Mouse (Mus musculus) small intestine, adult 2 months (tissue): ENCODE measurements around the gene Pctp. TPM values are rescaled to one million over a fixed set of nuclear protein-coding genes. Genes with fewer than 3 reads are reported as not detected.

Experiments used
- H3K27ac ChIP-seq: fragments of 200-500 bp; 2 replicates; pipeline ENCODE4 v1.5.1; 2012; ENCODE audit warnings: low read depth, low read length, control low read depth, inconsistent platforms; ENCODE audit not compliant: insufficient read depth
- H3K27me3 ChIP-seq: fragments of 200-500 bp; 2 replicates; pipeline ENCODE4 v1.6.1; 2012; ENCODE audit warnings: mild to moderate bottlenecking, moderate library complexity, low read length, inconsistent platforms; ENCODE audit not compliant: control insufficient read depth, insufficient read depth
- H3K36me3 ChIP-seq: fragments of 200-500 bp; 2 replicates; pipeline ENCODE4 v1.6.1; 2012; ENCODE audit warnings: mild to moderate bottlenecking, low read length, control low read depth, inconsistent platforms; ENCODE audit not compliant: control insufficient read depth, insufficient read depth
- H3K4me1 ChIP-seq: fragments of 200-500 bp; 2 replicates; pipeline ENCODE4 v1.6.1; 2012; ENCODE audit warnings: low read length, inconsistent platforms, mixed read lengths; ENCODE audit not compliant: control insufficient read depth, insufficient read depth, insufficient read length
- H3K4me3 ChIP-seq: fragments of 200-500 bp; 2 replicates; pipeline ENCODE4 v1.5.1; 2012; ENCODE audit warnings: low read depth, mild to moderate bottlenecking, control low read depth, inconsistent platforms, low read length, moderate library complexity
- CTCF ChIP-seq: fragments of 200-500 bp; IDR thresholded peaks from 2 replicates; pipeline ENCODE4 v1.5.1; 2012; ENCODE audit warnings: low read depth, mild to moderate bottlenecking, control low read depth, inconsistent platforms, low read length, moderate library complexity, mixed read lengths; ENCODE audit not compliant: insufficient replicate concordance, insufficient read length; ENCODE audit errors: extremely low read depth
- POLR2A ChIP-seq: fragments of 200-500 bp; IDR thresholded peaks from 2 replicates; pipeline ENCODE4 v1.6.1; 2012; ENCODE audit warnings: low read depth, mild to moderate bottlenecking, control low read depth, inconsistent platforms, low read length, moderate library complexity
- WGBS: fragments of 180-500 bp; shearing (Covaris S2); methylation state at CpG from one replicate; pipeline ENCODE4 v1.1.7; 2018; 5-methylcytosine and 5-hydroxymethylcytosine counted together
- polyA plus RNA-seq: library from polyadenylated mRNA; depleted of rRNA; stranded (reverse); fragments of >200 nt; gene quantifications from 2 replicates; pipeline ENCODE4 v1.2.3, GENCODE M21; 2012; rRNA removed

Gene Pctp
- polyA plus RNA-seq, 1 experiment, result 1.4 TPM

DNA sequence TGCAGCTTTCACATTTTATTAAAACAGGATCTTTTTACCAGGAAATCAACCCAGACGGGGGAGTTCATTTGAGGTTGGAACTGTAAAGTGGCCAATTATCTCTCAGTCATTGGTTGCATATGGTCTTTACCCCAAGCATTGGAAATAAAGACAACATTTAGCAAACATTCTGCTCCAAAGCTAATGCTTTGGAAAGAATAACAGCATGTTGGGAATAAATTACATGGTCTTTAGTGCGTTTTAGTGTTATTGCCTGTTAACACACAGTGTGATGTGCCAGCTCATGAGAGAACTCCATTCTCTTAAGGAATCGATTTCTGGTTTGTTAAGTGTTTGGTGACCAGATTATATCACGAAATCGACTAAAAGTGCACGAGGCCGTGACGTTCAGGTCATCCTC, 57.5 kb downstream of the Pctp start:
- WGBS, result 88% methylated on average over 8 of the region's 8 CpGs
- H3K27me3 ChIP-seq, result no peaks in the 10 kb centered on the region
- no peaks in the 10 kb centered on the region for H3K4me1 ChIP-seq
- H3K27ac ChIP-seq, result no peak overlapping the region
- H3K36me3 ChIP-seq, result no peaks in the 10 kb centered on the region
- TF ChIP-seq CTCF (no peak), POLR2A (no peak)
- H3K4me3 ChIP-seq, result no peak overlapping the region

DNA sequence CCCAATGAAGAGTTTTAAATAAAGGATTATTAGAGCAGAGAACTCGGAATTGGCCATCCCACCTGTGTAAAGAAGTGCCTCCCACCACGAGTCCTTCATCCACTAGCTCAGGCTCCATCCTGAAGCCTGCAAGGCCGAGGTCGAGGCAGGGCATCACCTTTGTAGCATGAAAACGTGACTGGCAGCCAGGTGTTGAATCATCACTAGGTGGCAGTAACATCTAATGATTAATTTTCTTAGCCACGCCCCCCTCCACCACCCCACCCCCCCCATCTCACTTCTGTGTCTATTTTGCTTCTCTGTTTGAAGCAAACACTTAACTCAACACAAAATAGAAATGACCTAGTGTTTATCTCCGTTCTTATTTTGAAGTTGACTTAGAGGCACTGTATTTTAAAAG, 65.5 kb downstream of the Pctp start:
- Histone ChIP-seq H3K27ac (no peak overlapping the region), H3K4me1 (no peaks in the 10 kb centered on the region), H3K36me3 (no peaks in the 10 kb centered on the region), H3K4me3 (no peak overlapping the region), H3K27me3 (no peaks in the 10 kb centered on the region)
- 13% methylated on average over 7 of the region's 7 CpGs for WGBS
- no peak for TF ChIP-seq CTCF
- no peak for TF ChIP-seq POLR2A

Other genes starting within 250 kb of the Pctp start
- 0.05 TPM in 2 replicates for gene Ankfn1, start 225.2 kb downstream of the Pctp start, polyA plus RNA-seq
- 0.62 and 0.66 TPM in 2 replicates for gene Tmem100, start 27.5 kb upstream of the Pctp start, polyA plus RNA-seq
- gene Gm45716, start 184.8 kb upstream of the Pctp start, polyA plus RNA-seq, result 1.7 and 3.0 TPM in 2 replicates
- 10.3 and 21.2 TPM in 2 replicates for gene Mmd, start 246.6 kb upstream of the Pctp start, polyA plus RNA-seq